Mouse (Mus musculus): ENCODE data around the gene Syncrip.

- TF ChIP-seq CTCF (IDR thresholded peaks at IDR 0.05; ENCODE audit: low read depth) (no peak), EP300 (optimal IDR thresholded peaks at IDR 0.05) (no peak)
These were observed 65.6 kb downstream of the Syncrip start for GRCm38 (mm10) chr9:88416752-88417151.
